Mouse (Mus musculus): ENCODE data around the gene Tmem131l.

The Tmem131l gene

GRCm38 (mm10) chr3:84039646-84040475, at the start of gene Tmem131l:
Tmem131l (minus strand) TSS chr3:84040175.
- DNase-seq (ENCODE audit: low spot score), result no peak

GRCm38 (mm10) chr3:84086921-84087320, 46.9 kb upstream of the Tmem131l start:
- DNase-seq (ENCODE audit: low spot score), result no peak

- no peak for DNase-seq (ENCODE audit: low spot score)
Observed at GRCm38 (mm10) chr3:84086337-84086736, 46.4 kb upstream of the Tmem131l start.

- DNase-seq (ENCODE audit: low spot score), result no peak
Observed at GRCm38 (mm10) chr3:84085429-84085828, 45.5 kb upstream of the Tmem131l start.

GRCm38 (mm10) chr3:84081208-84081722, 41.3 kb upstream of the Tmem131l start:
- DNase-seq (ENCODE audit: low spot score), result no peak

- no peak for DNase-seq (ENCODE audit: low spot score)
Observed at GRCm38 (mm10) chr3:84080074-84080473, 40.1 kb upstream of the Tmem131l start.

- no peak for DNase-seq (ENCODE audit: low spot score)
Observed at GRCm38 (mm10) chr3:84077505-84077904, 37.5 kb upstream of the Tmem131l start.

GRCm38 (mm10) chr3:84076543-84077332, 36.8 kb upstream of the Tmem131l start:
- DNase-seq (ENCODE audit: low spot score), result no peak

- DNase-seq (ENCODE audit: low spot score), result no peak
Observed at GRCm38 (mm10) chr3:84075516-84075915, 35.5 kb upstream of the Tmem131l start.

- DNase-seq (ENCODE audit: low spot score), result no peak
Observed at GRCm38 (mm10) chr3:84074777-84075176, 34.8 kb upstream of the Tmem131l start.

GRCm38 (mm10) chr3:84071641-84072040, 31.7 kb upstream of the Tmem131l start:
- DNase-seq (ENCODE audit: low spot score), result no peak

- DNase-seq (ENCODE audit: low spot score), result no peak
Observed at GRCm38 (mm10) chr3:84070811-84071210, 30.8 kb upstream of the Tmem131l start.

GRCm38 (mm10) chr3:84068831-84069709, 29.1 kb upstream of the Tmem131l start:
- DNase-seq (ENCODE audit: low spot score), result no peak

- no peak for DNase-seq (ENCODE audit: low spot score)
Observed at GRCm38 (mm10) chr3:84065825-84066224, 25.9 kb upstream of the Tmem131l start.

GRCm38 (mm10) chr3:84063369-84063914, 23.5 kb upstream of the Tmem131l start:
- DNase-seq (ENCODE audit: low spot score), result no peak

- no peak for DNase-seq (ENCODE audit: low spot score)
Observed at GRCm38 (mm10) chr3:84061523-84062453, 21.8 kb upstream of the Tmem131l start.

- DNase-seq (ENCODE audit: low spot score), result no peak
Observed at GRCm38 (mm10) chr3:84060946-84061345, 21.0 kb upstream of the Tmem131l start.

GRCm38 (mm10) chr3:84060128-84060527, 20.2 kb upstream of the Tmem131l start:
- no peak for DNase-seq (ENCODE audit: low spot score)

- DNase-seq (ENCODE audit: low spot score), result no peak
Observed at GRCm38 (mm10) chr3:84059676-84060075, 19.7 kb upstream of the Tmem131l start.

- DNase-seq (ENCODE audit: low spot score), result no peak
Observed at GRCm38 (mm10) chr3:84059261-84059660, 19.3 kb upstream of the Tmem131l start.

Measured in urinary bladder, postnatal 10 days (tissue).